Mouse (Mus musculus) inflammation-experienced regulatory T-cells, adult 16 weeks (primary cell): ENCODE results near the gene Atp1a4. TPM values are rescaled to one million over a fixed set of nuclear protein-coding genes. Genes with fewer than 3 reads are reported as not detected.

ENCODE experiments used
- polyA plus RNA-seq: library from polyadenylated mRNA; unstranded; fragments of 100-300 nt; shearing (Covaris generic); gene quantifications from one replicate; pipeline ENCODE4 v1.2.1, GENCODE M21; 2017

The Atp1a4 gene
- not detected for polyA plus RNA-seq

GRCm38 (mm10) chr1:172258314-172258713, at the start of gene Atp1a4:
TSS of gene Atp1a4 (minus strand) at chr1:172258414.

GRCm38 (mm10) chr1:172297611-172298537, 39.7 kb upstream of the Atp1a4 start, which contains the start of gene Atp1a2:
TSS of gene Atp1a2 (minus strand) at chr1:172298064.

GRCm38 (mm10) chr1:172261477-172262078, 3.4 kb upstream of the Atp1a4 start, which contains the start of gene Igsf8:
TSS of gene Igsf8 (plus strand) at chr1:172261641.

DNA sequence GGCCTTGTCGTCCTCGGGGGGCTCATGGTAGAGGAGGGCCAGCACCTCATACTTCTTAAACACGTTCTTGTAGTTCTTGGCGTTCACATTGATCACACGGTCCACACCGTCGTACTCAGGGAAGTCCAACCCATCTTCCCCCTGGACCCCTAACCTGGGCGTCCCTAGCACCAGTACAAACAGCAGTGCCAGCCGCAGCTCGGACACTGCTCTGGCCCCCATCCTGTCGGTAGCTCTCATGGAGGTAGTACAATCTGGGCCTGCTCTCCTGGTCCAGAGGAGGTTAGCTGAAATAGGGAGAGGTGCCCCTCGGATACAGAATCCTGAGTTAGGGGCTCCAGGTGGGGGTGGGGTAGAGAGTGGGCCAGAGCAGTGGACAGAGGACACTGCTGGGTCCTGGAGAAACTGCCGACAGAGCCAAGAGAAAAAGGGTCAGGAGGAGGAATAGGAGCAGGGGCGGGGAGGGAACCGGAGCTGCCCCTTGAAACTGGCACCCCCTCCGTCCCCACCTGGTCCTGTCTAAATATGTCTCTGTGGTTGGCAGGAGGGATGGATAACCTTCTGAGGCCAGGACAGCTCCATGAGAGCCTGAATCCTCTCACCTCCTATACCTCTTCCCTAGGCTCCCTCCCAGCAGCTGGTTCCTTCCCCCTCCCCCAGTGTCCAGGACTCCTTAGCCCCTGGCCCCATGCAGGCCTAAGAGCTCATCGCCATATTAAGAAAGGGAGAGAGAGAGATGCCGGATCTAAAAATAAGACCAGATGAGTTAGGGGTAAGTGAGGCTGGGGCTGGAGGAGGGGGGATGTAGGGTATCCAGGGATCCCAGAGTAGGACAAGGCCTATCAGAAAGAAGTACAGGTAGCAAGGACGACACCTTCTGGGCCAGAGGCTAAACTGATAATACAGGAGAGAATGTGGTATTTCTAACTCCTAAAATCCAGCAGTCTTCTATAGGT, 38.5 kb downstream of the Atp1a4 start, which contains the start of gene Casq1:
Gene Casq1, minus strand, starts transcription at position 418 of the 956 bp plus-strand sequence.

DNA sequence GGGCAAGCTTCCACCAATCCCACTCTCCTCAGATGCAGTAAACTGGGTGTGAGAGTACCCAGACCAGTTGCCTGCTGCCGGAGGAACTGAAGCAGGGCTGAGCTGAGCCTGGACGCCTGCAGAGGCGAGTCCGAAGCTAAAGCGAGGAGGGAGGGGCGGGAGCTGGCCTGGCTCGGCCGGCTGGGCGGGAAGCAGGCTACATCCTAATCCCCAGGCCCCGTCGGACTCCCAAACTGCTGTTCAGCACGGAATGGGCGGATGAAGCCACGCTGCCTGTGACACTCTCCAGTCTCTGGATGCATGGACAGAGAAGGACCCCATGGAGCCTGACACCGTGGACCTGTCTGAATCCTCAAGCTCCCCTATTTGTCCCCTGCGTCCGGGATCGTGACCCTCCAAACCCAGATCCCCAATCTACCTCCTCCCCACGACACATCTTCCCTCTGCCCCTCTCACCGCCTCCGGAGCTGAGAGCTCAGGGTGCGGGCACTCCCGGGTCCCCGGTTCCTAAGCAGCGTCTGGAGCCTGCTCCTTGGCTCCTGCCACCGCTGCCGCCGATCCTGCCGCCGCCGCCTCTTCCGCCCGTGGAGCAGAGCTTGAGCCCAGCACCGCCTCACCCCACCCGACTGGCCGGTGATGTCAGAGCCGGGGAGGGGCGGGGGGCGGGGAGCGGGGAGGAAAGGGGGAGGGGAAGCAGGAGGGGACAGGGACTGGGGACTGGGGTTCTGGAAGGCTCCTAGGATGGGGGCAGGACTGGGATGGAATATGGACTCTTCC, 51.9 kb downstream of the Atp1a4 start, which contains the start of gene Pea15a:
Gene Pea15a, minus strand, starts transcription at position 664 of the 777 bp plus-strand sequence.

Other genes with a start within 250 kb of the Atp1a4 start
- gene Vangl2, start 230.0 kb downstream of the Atp1a4 start, polyA plus RNA-seq, result 2.1 TPM
- gene Nhlh1, start 200.8 kb downstream of the Atp1a4 start, polyA plus RNA-seq, result not detected
- 315 TPM for gene Copa, start 175.9 kb downstream of the Atp1a4 start, polyA plus RNA-seq
- 167 TPM for gene Ncstn, start 175.6 kb downstream of the Atp1a4 start, polyA plus RNA-seq
- 59.9 TPM for gene Pex19, start 131.7 kb downstream of the Atp1a4 start, polyA plus RNA-seq
- 189 TPM for gene Dcaf8, start 110.3 kb downstream of the Atp1a4 start, polyA plus RNA-seq
- 82.7 TPM for gene Pea15a, start 51.6 kb downstream of the Atp1a4 start, polyA plus RNA-seq
- not detected for gene Casq1, start 38.5 kb downstream of the Atp1a4 start, polyA plus RNA-seq
- gene Igsf8, start 3.2 kb upstream of the Atp1a4 start, polyA plus RNA-seq, result 41.7 TPM
- gene Atp1a2, start 39.6 kb upstream of the Atp1a4 start, polyA plus RNA-seq, result 0.06 TPM
- gene Kcnj9, start 70.9 kb upstream of the Atp1a4 start, polyA plus RNA-seq, result 0.12 TPM
- 0.09 TPM for gene Kcnj10, start 82.8 kb upstream of the Atp1a4 start, polyA plus RNA-seq
- gene Pigm, start 118.1 kb upstream of the Atp1a4 start, polyA plus RNA-seq, result 11.8 TPM
- gene Slamf9, start 216.9 kb upstream of the Atp1a4 start, polyA plus RNA-seq, result 0.37 TPM
- 1.2 TPM for gene Igsf9, start 223.4 kb upstream of the Atp1a4 start, polyA plus RNA-seq
- 397 TPM for gene Tagln2, start 241.6 kb upstream of the Atp1a4 start, polyA plus RNA-seq